Mouse (Mus musculus): ENCODE data around the gene Mdga2. TPM values are rescaled to one million over a fixed set of nuclear protein-coding genes. Genes with fewer than 3 reads are reported as not detected.

The Mdga2 gene
- total and polyA plus RNA-seq, 3 experiments: 1.6 TPM; not detected in 2

DNA sequence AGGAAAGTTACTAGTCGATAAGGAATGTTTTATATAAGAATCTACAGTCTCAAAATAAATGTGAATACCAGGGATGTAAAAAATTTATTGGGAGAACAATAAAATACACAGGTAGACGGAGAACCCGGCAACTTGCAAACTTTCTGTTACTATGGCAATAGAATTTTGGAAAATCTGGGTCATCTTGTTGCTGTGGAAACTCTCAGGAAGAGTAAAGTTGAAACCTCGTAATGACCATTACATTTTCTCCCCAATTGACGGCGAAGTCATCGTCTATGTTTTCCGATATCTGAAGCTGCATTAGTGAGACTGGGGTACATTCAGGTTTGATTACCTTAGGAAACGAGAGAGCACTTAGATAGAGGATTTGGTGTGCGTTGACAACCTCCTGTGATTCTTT, 514.0 kb downstream of the Mdga2 start:
- Histone ChIP-seq H3K4me1 (ENCODE audit: insufficient read depth, low read depth, low read length) (no peaks in the 10 kb centered on the region), H3K27me3 (ENCODE audit: insufficient read depth, low read length) (no peaks in the 10 kb centered on the region), H3K4me3 (ENCODE audit: low read depth, low read length) (no peak overlapping the region), H3K36me3 (replicated peaks) (no peaks in the 10 kb centered on the region), H3K9me3 (replicated peaks) (no peaks in the 10 kb centered on the region)
- ATAC-seq (ENCODE audit: extremely low read depth, insufficient number of reproducible peaks, low FRiP score, poor library complexity, severe bottlenecking) (no peak), DNase-seq (ENCODE audit: low spot score) (no peak)
- TF ChIP-seq TAL1 (conservative IDR thresholded peaks at IDR 0.05; ENCODE audit: low read depth, low read length) (no peak), CTCF (IDR thresholded peaks at IDR 0.05; ENCODE audit: low read depth, low read length) (no peak), POLR2AphosphoS5 (IDR thresholded peaks at IDR 0.05; ENCODE audit: insufficient replicate concordance, low read depth, low read length) (no peak), GATA2 (IDR thresholded peaks at IDR 0.05; ENCODE audit: borderline replicate concordance, low read depth, low read length) (no peak), GATA1 (IDR thresholded peaks at IDR 0.05; ENCODE audit: borderline replicate concordance, low read length) (no peak)

DNA sequence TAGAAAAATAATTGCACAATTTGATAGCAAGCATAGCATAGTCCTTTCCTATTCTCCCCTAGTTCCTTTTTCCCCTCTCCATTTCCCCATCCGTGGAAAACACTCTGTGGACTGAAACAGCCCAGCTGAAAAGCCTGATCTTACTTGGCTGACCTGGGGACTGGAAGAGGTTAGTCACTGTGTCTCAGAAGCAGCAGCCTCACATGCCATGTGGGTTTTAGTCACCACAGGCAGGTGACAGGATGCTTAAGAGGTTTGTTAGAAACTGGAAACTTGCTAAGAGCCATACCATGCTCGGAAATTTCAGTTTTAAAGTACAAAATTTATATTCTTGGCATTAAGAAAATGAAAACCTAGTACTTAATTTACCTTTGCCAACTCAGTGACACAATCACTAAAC, 514.9 kb downstream of the Mdga2 start:
- DNase-seq (ENCODE audit: low spot score) (no peak), ATAC-seq (ENCODE audit: extremely low read depth, insufficient number of reproducible peaks, low FRiP score, poor library complexity, severe bottlenecking) (no peak)
- no peaks in the 10 kb centered on the region for H3K9me3 ChIP-seq (replicated peaks)
- no peak overlapping the region for H3K4me3 ChIP-seq (ENCODE audit: low read depth, low read length)
- H3K27me3 ChIP-seq (ENCODE audit: insufficient read depth, low read length): no peaks in the 10 kb centered on the region
- TF ChIP-seq GATA2 (IDR thresholded peaks at IDR 0.05; ENCODE audit: borderline replicate concordance, low read depth, low read length) (no peak), POLR2AphosphoS5 (IDR thresholded peaks at IDR 0.05; ENCODE audit: insufficient replicate concordance, low read depth, low read length) (no peak), GATA1 (IDR thresholded peaks at IDR 0.05; ENCODE audit: borderline replicate concordance, low read length) (no peak), TAL1 (conservative IDR thresholded peaks at IDR 0.05; ENCODE audit: low read depth, low read length) (no peak), CTCF (IDR thresholded peaks at IDR 0.05; ENCODE audit: low read depth, low read length) (no peak)
- H3K36me3 ChIP-seq (replicated peaks): no peaks in the 10 kb centered on the region
- H3K4me1 ChIP-seq (ENCODE audit: insufficient read depth, low read depth, low read length): no peaks in the 10 kb centered on the region

- DNase-seq (ENCODE audit: low spot score) (no peak), ATAC-seq (ENCODE audit: extremely low read depth, insufficient number of reproducible peaks, low FRiP score, poor library complexity, severe bottlenecking) (no peak)
- H3K4me1 ChIP-seq (ENCODE audit: insufficient read depth, low read depth, low read length): no peaks in the 10 kb centered on the region
- 0 out of 2 replicates have a peak, but pooled peaks cover 2% of the 10 kb centered on the region for H3K9me3 ChIP-seq (replicated peaks)
- no peaks in the 10 kb centered on the region for H3K27me3 ChIP-seq (ENCODE audit: insufficient read depth, low read length)
- no peak overlapping the region for H3K4me3 ChIP-seq (ENCODE audit: low read depth, low read length)
- TF ChIP-seq TAL1 (conservative IDR thresholded peaks at IDR 0.05; ENCODE audit: low read depth, low read length) (no peak), GATA1 (IDR thresholded peaks at IDR 0.05; ENCODE audit: borderline replicate concordance, low read length) (no peak), POLR2AphosphoS5 (IDR thresholded peaks at IDR 0.05; ENCODE audit: insufficient replicate concordance, low read depth, low read length) (no peak), CTCF (IDR thresholded peaks at IDR 0.05; ENCODE audit: low read depth, low read length) (no peak), GATA2 (IDR thresholded peaks at IDR 0.05; ENCODE audit: borderline replicate concordance, low read depth, low read length) (no peak)
- no peaks in the 10 kb centered on the region for H3K36me3 ChIP-seq (replicated peaks)
Measured at GRCm38 (mm10) chr12:66705015-66705414, 517.3 kb downstream of the Mdga2 start.

DNA sequence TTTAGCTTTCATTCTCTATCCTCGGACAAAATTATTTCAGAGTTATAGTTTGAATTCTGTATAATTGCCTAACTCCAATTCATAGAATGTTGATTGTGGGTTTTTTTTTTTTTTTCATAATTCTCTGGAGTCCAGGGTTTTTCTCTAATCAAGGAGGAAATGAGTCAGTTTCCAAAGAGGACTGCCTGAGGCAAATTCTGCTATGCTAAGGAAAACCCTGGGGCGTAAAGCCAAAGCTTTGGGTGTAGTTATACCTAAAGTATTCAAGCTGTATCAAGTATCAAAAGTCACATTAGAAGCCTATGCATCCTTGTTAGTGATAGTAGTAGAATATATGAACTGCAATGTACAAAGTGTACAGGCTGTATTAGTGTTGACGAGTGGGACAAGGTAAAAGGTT, 519.6 kb downstream of the Mdga2 start:
- no peaks in the 10 kb centered on the region for H3K27me3 ChIP-seq (ENCODE audit: insufficient read depth, low read length)
- H3K4me1 ChIP-seq (ENCODE audit: insufficient read depth, low read depth, low read length): no peaks in the 10 kb centered on the region
- H3K36me3 ChIP-seq (replicated peaks): no peaks in the 10 kb centered on the region
- DNase-seq (ENCODE audit: low spot score) (no peak), ATAC-seq (ENCODE audit: extremely low read depth, insufficient number of reproducible peaks, low FRiP score, poor library complexity, severe bottlenecking) (no peak)
- H3K9me3 ChIP-seq (replicated peaks): 0 out of 2 replicates have a peak, but pooled peaks cover 2% of the 10 kb centered on the region
- H3K4me3 ChIP-seq (ENCODE audit: low read depth, low read length): no peak overlapping the region
- no peak for TF ChIP-seq GATA1 (IDR thresholded peaks at IDR 0.05; ENCODE audit: borderline replicate concordance, low read length)
- no peak for TF ChIP-seq TAL1 (conservative IDR thresholded peaks at IDR 0.05; ENCODE audit: low read depth, low read length)
- no peak for TF ChIP-seq GATA2 (IDR thresholded peaks at IDR 0.05; ENCODE audit: borderline replicate concordance, low read depth, low read length)
- TF ChIP-seq CTCF (IDR thresholded peaks at IDR 0.05; ENCODE audit: low read depth, low read length): no peak
- no peak for TF ChIP-seq POLR2AphosphoS5 (IDR thresholded peaks at IDR 0.05; ENCODE audit: insufficient replicate concordance, low read depth, low read length)

- Histone ChIP-seq H3K36me3 (replicated peaks) (no peaks in the 10 kb centered on the region), H3K4me3 (ENCODE audit: low read depth, low read length) (no peak overlapping the region)
Measured at GRCm38 (mm10) chr12:66679558-66679957, 542.8 kb downstream of the Mdga2 start.

GRCm38 (mm10) chr12:66648605-66649552, 573.5 kb downstream of the Mdga2 start:
- ATAC-seq (ENCODE audit: extremely low read depth, insufficient number of reproducible peaks, low FRiP score, poor library complexity, severe bottlenecking): no peak
- TF ChIP-seq POLR2AphosphoS5 (IDR thresholded peaks at IDR 0.05; ENCODE audit: insufficient replicate concordance, low read depth, low read length): no peak
- no peak for TF ChIP-seq GATA1 (IDR thresholded peaks at IDR 0.05; ENCODE audit: borderline replicate concordance, low read length)
- TF ChIP-seq CTCF (IDR thresholded peaks at IDR 0.05; ENCODE audit: low read depth, low read length): no peak
- no peak for TF ChIP-seq TAL1 (conservative IDR thresholded peaks at IDR 0.05; ENCODE audit: low read depth, low read length)
- no peak for TF ChIP-seq GATA2 (IDR thresholded peaks at IDR 0.05; ENCODE audit: borderline replicate concordance, low read depth, low read length)
- Histone ChIP-seq H3K36me3 (replicated peaks) (no peaks in the 10 kb centered on the region), H3K9me3 (replicated peaks) (peaks cover 4% of the 10 kb centered on the region), H3K27me3 (ENCODE audit: insufficient read depth, low read length) (no peaks in the 10 kb centered on the region), H3K4me1 (ENCODE audit: insufficient read depth, low read depth, low read length) (no peaks in the 10 kb centered on the region), H3K4me3 (ENCODE audit: low read depth, low read length) (no peak overlapping the region)
- DNase-seq (ENCODE audit: low spot score): no peak

More at GRCm38 (mm10) chr12:66679558-66679957, 542.8 kb downstream of the Mdga2 start:
- Histone ChIP-seq H3K4me1 (ENCODE audit: insufficient read depth, low read depth, low read length) (no peaks in the 10 kb centered on the region), H3K9me3 (replicated peaks) (no peaks in the 10 kb centered on the region), H3K27me3 (ENCODE audit: insufficient read depth, low read length) (no peaks in the 10 kb centered on the region)
- ATAC-seq (ENCODE audit: extremely low read depth, insufficient number of reproducible peaks, low FRiP score, poor library complexity, severe bottlenecking) (no peak), DNase-seq (ENCODE audit: low spot score) (no peak)
- no peak for TF ChIP-seq GATA1 (IDR thresholded peaks at IDR 0.05; ENCODE audit: borderline replicate concordance, low read length)
- TF ChIP-seq TAL1 (conservative IDR thresholded peaks at IDR 0.05; ENCODE audit: low read depth, low read length): no peak
- no peak for TF ChIP-seq POLR2AphosphoS5 (IDR thresholded peaks at IDR 0.05; ENCODE audit: insufficient replicate concordance, low read depth, low read length)
- no peak for TF ChIP-seq CTCF (IDR thresholded peaks at IDR 0.05; ENCODE audit: low read depth, low read length)
- no peak for TF ChIP-seq GATA2 (IDR thresholded peaks at IDR 0.05; ENCODE audit: borderline replicate concordance, low read depth, low read length)
